Mouse (Mus musculus) right cerebral cortex, adult 2 months (tissue): Measurements from ENCODE around the gene Fbxo3.
A peak's percentile ranks its signal among the peaks of the same experiment; 100 is the strongest.
"Not testable (repeated sequence)": the region's sequence is repeated elsewhere in the genome, so short reads cannot be mapped to it uniquely, and the experiment has no call there.

Source experiments
- DNase-seq, 2 experiments: peaks; one replicate each; pipeline ENCODE4 v3.0.0; 2021 to 2022; ENCODE audit warnings: low spot score in 2 of 2

Fbxo3 gene

GRCm38 (mm10) chr2:104027458-104028138 is at the start of gene Fbxo3:
Gene Fbxo3, plus strand, starts transcription at chr2:104027721.
- peak; percentile 64 to 74 for DNase-seq

GRCm38 (mm10) chr2:103982250-103982649 is 45.3 kb upstream of the Fbxo3 start:
- DNase-seq, result peak; percentile 72 to 78

- no peak for DNase-seq
Measured at GRCm38 (mm10) chr2:103983146-103983545, 44.4 kb upstream of the Fbxo3 start.

- DNase-seq, result not testable (repeated sequence)
Measured at GRCm38 (mm10) chr2:103987595-103987994, 39.9 kb upstream of the Fbxo3 start.

- DNase-seq, result no peak
Measured at GRCm38 (mm10) chr2:103989724-103990123, 37.8 kb upstream of the Fbxo3 start.

GRCm38 (mm10) chr2:103991303-103991702 is 36.2 kb upstream of the Fbxo3 start:
- DNase-seq, result no peak

GRCm38 (mm10) chr2:103992162-103992561 is 35.4 kb upstream of the Fbxo3 start:
- no peak for DNase-seq

GRCm38 (mm10) chr2:103992618-103993332 is 34.7 kb upstream of the Fbxo3 start:
- DNase-seq, result no peak

- no peak for DNase-seq
Measured at GRCm38 (mm10) chr2:104001076-104001475, 26.4 kb upstream of the Fbxo3 start.

- DNase-seq, result no peak
Measured at GRCm38 (mm10) chr2:104001861-104002260, 25.7 kb upstream of the Fbxo3 start.

- DNase-seq, result peak; percentile 80 to 86
Measured at GRCm38 (mm10) chr2:104002711-104003413, 24.7 kb upstream of the Fbxo3 start.

GRCm38 (mm10) chr2:104007793-104008519 is 19.6 kb upstream of the Fbxo3 start:
- DNase-seq, result no peak

- not testable (repeated sequence) for DNase-seq
Measured at GRCm38 (mm10) chr2:104008853-104009252, 18.7 kb upstream of the Fbxo3 start.

- DNase-seq, result no peak
Measured at GRCm38 (mm10) chr2:104023096-104023495, 4.4 kb upstream of the Fbxo3 start.

- no peak for DNase-seq
Measured at GRCm38 (mm10) chr2:104024656-104025055, 2.9 kb upstream of the Fbxo3 start.

GRCm38 (mm10) chr2:104028139-104028723 is 710 bp downstream of the Fbxo3 start, which contains the start of gene 4931422A03Rik:
Gene 4931422A03Rik, minus strand, starts transcription at chr2:104028361.
- peak; percentile 19 to 21 for DNase-seq

GRCm38 (mm10) chr2:104029074-104029473 is 1.6 kb downstream of the Fbxo3 start:
- no peak for DNase-seq

GRCm38 (mm10) chr2:104030381-104030780 is 2.9 kb downstream of the Fbxo3 start:
- DNase-seq, result no peak

- DNase-seq, result no peak
Measured at GRCm38 (mm10) chr2:104032056-104032455, 4.5 kb downstream of the Fbxo3 start.

GRCm38 (mm10) chr2:104034832-104035472 is 7.4 kb downstream of the Fbxo3 start:
- DNase-seq, result peak; percentile 80 to 82

- DNase-seq, result no peak
Measured at GRCm38 (mm10) chr2:104035595-104035994, 8.1 kb downstream of the Fbxo3 start.
